Mouse (Mus musculus) adrenal gland, postnatal 0 days (tissue): Measurements from ENCODE around the gene Paxx. TPM values are rescaled to one million over a fixed set of nuclear protein-coding genes. Genes with fewer than 3 reads are reported as not detected.

ENCODE experiments used
- microRNA-seq: library from miRNA; unstranded; fragments of <30 nt; microRNA quantifications from one replicate; pipeline ENCODE4, GENCODE M21; 2016; ENCODE audit warnings: borderline replicate concordance; ENCODE audit not compliant: insufficient number of aligned reads
- polyA plus RNA-seq: library from polyadenylated mRNA; unstranded; fragments of >200 nt; fragmentation: Nextera tagmentation; extraction: Ambion mirVana; gene quantifications from 2 replicates; pipeline ENCODE4 v1.2.1, GENCODE M21; 2015

Paxx gene
- polyA plus RNA-seq: 53.8 and 58.8 TPM in 2 replicates

DNA sequence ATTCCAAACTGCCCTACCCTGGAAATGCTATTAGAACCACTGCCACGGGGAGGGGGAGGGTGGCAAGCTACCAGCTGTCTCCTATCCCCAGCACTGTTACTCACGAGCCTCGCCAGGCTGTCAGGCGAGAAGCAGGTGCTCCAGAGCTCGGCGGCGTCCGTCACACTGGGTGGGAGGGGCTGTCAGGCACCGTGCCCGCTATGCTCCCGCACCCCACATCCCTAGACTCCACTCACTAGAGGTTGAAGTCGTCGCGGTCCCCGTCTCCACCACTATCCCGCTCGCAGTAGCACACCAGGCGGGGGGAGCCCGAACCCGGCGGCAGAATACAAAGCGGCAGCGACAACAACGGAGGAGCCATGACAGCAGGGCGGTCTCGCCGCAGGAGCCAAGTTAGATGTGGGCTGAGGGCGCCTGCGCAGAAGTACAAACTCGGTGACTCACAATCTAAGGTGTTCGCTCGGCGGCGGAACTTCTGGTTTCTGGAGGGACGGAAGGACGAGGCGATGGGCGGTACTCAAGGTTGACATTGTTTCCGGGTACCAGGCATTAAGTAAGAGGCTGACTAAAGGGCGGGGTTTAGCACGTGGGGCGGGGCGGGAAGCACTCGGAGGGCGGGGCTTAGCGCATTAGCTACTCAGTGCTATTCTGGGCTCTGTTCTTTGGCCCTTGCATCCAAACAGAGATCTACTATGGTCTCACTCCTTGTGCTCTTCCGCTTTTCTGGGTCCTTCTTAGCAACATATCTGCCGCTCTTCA, at the start of gene Paxx:
Gene Paxx (minus strand): TSS at position 544 of the 759 bp plus-strand sequence.

GRCm38 (mm10) chr2:25501593-25502486, 40.9 kb upstream of the Paxx start, which contains the start of gene C8g:
TSS of gene C8g (minus strand) at chr2:25501719.

GRCm38 (mm10) chr2:25500576-25501405, 39.9 kb upstream of the Paxx start, which contains the start of gene Fbxw5:
TSS of gene Fbxw5 (plus strand) at chr2:25500750.

GRCm38 (mm10) chr2:25493476-25493961, 32.6 kb upstream of the Paxx start, which contains the start of gene Lcn12:
TSS of gene Lcn12 (minus strand) at chr2:25493911.

DNA sequence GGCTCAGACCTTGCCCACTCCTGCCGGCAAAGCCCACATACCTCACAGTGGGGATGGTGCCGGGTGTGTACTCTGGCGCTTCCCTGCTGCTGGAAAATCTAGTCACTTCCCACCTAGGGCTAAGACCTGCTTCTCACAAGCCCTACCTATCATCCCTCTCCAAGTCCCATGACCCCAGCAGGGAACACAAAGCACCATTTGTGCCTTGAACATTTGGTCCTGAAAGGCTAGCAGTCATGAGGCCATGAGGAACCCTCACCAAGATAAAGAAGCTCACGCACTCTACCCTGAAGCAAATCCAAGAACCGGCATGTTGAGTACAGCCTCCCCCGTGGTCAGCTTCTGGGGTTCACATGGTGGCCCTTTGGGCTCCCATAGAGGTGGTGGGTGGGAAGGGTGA, 9.1 kb upstream of the Paxx start, which contains the start of gene Ptgds:
Gene Ptgds (minus strand): TSS at position 78 of the 400 bp plus-strand sequence.

GRCm38 (mm10) chr2:25456205-25456953, 4.5 kb downstream of the Paxx start, which contains the start of gene Clic3:
TSS of gene Clic3 (plus strand) at chr2:25456838.

DNA sequence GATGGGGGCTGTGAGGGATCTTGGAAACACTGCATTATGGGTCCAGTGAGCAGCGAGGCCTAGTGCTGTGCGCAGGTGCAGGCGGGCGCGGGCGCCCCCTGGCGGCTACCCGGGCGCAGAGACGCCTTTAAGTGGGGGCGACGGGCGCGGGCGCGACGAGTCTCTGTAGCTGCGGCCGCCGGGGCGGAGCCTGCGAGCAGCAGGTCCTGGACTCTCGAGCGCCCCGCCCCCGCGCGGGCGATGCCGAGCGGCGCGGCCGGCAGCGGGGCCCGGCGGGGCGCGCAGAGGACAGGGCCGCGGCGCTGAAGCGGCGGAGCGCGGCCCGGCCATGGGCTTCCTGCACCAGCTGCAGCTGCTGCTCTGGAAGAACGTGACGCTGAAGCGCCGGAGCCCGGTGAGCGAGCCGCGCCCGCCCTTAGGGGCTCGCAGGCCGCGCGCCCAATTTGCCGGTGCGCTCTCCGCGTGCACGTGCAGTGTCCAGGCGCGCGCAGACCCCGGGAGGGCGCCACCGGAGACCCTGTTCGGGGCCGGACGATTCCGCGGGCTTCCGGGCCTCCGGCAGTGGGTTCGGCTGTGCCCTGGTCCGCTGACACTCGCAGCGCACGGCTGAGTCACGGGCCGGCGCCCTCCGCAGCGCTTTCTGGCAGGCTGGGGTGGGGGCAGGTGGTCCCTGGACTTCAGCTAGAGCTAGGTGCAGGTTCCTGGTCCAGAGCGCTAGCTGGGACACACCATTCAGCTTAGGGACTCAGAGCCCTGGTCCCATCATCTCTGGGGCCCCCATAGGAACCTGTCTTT, 32.3 kb downstream of the Paxx start, which contains the start of gene Abca2:
Gene Abca2 (plus strand): TSS at position 262 of the 795 bp plus-strand sequence.

GRCm38 (mm10) chr2:25422587-25423410, 38.1 kb downstream of the Paxx start, which contains the start of gene Fut7:
TSS of gene Fut7 (plus strand) at chr2:25423267.

Small RNAs within 50 kb of the gene (microRNA-seq; reads per million reads assigned to microRNA genes)
- not detected for gene Mir3087

Other genes with a start within 250 kb of the Paxx start
- 47.4 and 61.9 TPM in 2 replicates for gene Nelfb, start 249.6 kb downstream of the Paxx start, polyA plus RNA-seq
- gene Stpg3, start 246.5 kb downstream of the Paxx start, polyA plus RNA-seq: not detected in 2 replicates
- 0.12 and 0.58 TPM in 2 replicates for gene Fam166a, start 242.3 kb downstream of the Paxx start, polyA plus RNA-seq
- 217 and 219 TPM in 2 replicates for gene Tubb4b, start 236.4 kb downstream of the Paxx start, polyA plus RNA-seq
- gene Slc34a3, start 226.7 kb downstream of the Paxx start, polyA plus RNA-seq: 0.47 TPM in 1 of 2 replicates, not detected in the other
- gene Rnf224, start 224.3 kb downstream of the Paxx start, polyA plus RNA-seq: not detected in 2 replicates
- gene Rnf208, start 218.8 kb downstream of the Paxx start, polyA plus RNA-seq: 12.9 and 25.4 TPM in 2 replicates
- 1.8 TPM in 1 of 2 replicates, not detected in the other for gene Cysrt1, start 218.6 kb downstream of the Paxx start, polyA plus RNA-seq
- gene AL732309.1, start 214.2 kb downstream of the Paxx start, polyA plus RNA-seq: 2.5 and 2.8 TPM in 2 replicates
- gene Tmem203, start 205.7 kb downstream of the Paxx start, polyA plus RNA-seq: 61.5 and 81.2 TPM in 2 replicates
- gene Tprn, start 198.5 kb downstream of the Paxx start, polyA plus RNA-seq: 5.6 and 7.3 TPM in 2 replicates
- 157 and 205 TPM in 2 replicates for gene Ssna1, start 188.7 kb downstream of the Paxx start, polyA plus RNA-seq
- 61.4 and 81.5 TPM in 2 replicates for gene Anapc2, start 188.6 kb downstream of the Paxx start, polyA plus RNA-seq
- gene Tmem210, start 172.9 kb downstream of the Paxx start, polyA plus RNA-seq: not detected in 2 replicates
- 0.11 TPM in 1 of 2 replicates, not detected in the other for gene Lrrc26, start 171.2 kb downstream of the Paxx start, polyA plus RNA-seq
- gene Grin1, start 141.9 kb downstream of the Paxx start, polyA plus RNA-seq: 4.9 and 7.5 TPM in 2 replicates
- 47.2 and 52.7 TPM in 2 replicates for gene Man1b1, start 128.8 kb downstream of the Paxx start, polyA plus RNA-seq
- 30.8 and 45.6 TPM in 2 replicates for gene Dpp7, start 104.7 kb downstream of the Paxx start, polyA plus RNA-seq
- gene Uap1l1, start 95.4 kb downstream of the Paxx start, polyA plus RNA-seq: 40.5 and 44.9 TPM in 2 replicates
- 8.1 and 10.7 TPM in 2 replicates for gene Sapcd2, start 88.8 kb downstream of the Paxx start, polyA plus RNA-seq
- gene Entpd2, start 65.2 kb downstream of the Paxx start, polyA plus RNA-seq: 13.6 and 20.3 TPM in 2 replicates
- 93.9 and 115 TPM in 2 replicates for gene Npdc1, start 61.7 kb downstream of the Paxx start, polyA plus RNA-seq
- gene Fut7, start 37.8 kb downstream of the Paxx start, polyA plus RNA-seq: 0.14 and 0.22 TPM in 2 replicates
- 4.9 and 6.6 TPM in 2 replicates for gene Abca2, start 32.4 kb downstream of the Paxx start, polyA plus RNA-seq
- gene Clic3, start 4.3 kb downstream of the Paxx start, polyA plus RNA-seq: 6.1 and 6.2 TPM in 2 replicates
- 8.3 and 9.6 TPM in 2 replicates for gene Ptgds, start 9.0 kb upstream of the Paxx start, polyA plus RNA-seq
- gene Lcn12, start 32.8 kb upstream of the Paxx start, polyA plus RNA-seq: not detected in 2 replicates
- 52.9 and 75.8 TPM in 2 replicates for gene Fbxw5, start 39.7 kb upstream of the Paxx start, polyA plus RNA-seq
- 6.4 and 7.1 TPM in 2 replicates for gene C8g, start 40.6 kb upstream of the Paxx start, polyA plus RNA-seq
- 15.4 and 20.6 TPM in 2 replicates for gene Traf2, start 85.8 kb upstream of the Paxx start, polyA plus RNA-seq
- 273 and 345 TPM in 2 replicates for gene Edf1, start 96.8 kb upstream of the Paxx start, polyA plus RNA-seq
- 1.3 and 2.6 TPM in 2 replicates for gene Mamdc4, start 113.8 kb upstream of the Paxx start, polyA plus RNA-seq
- gene Phpt1, start 114.1 kb upstream of the Paxx start, polyA plus RNA-seq: 140 and 158 TPM in 2 replicates
- gene Ajm1, start 120.7 kb upstream of the Paxx start, polyA plus RNA-seq: 1.3 and 2.1 TPM in 2 replicates
- gene Rabl6, start 147.4 kb upstream of the Paxx start, polyA plus RNA-seq: 42.6 and 68.2 TPM in 2 replicates
- 0.50 and 0.87 TPM in 2 replicates for gene Ccdc183, start 156.6 kb upstream of the Paxx start, polyA plus RNA-seq
- gene Tmem141, start 160.9 kb upstream of the Paxx start, polyA plus RNA-seq: 124 and 149 TPM in 2 replicates
- gene Fcna, start 166.9 kb upstream of the Paxx start, polyA plus RNA-seq: 55.5 and 82.4 TPM in 2 replicates
- gene Lcn8, start 192.0 kb upstream of the Paxx start, polyA plus RNA-seq: not detected in 2 replicates
- 0.21 and 0.44 TPM in 2 replicates for gene Lcn5, start 196.9 kb upstream of the Paxx start, polyA plus RNA-seq
- gene Lcn6, start 215.7 kb upstream of the Paxx start, polyA plus RNA-seq: 0.48 TPM in 1 of 2 replicates, not detected in the other
- not detected in 2 replicates for gene Lcn10, start 221.6 kb upstream of the Paxx start, polyA plus RNA-seq
- 3.7 and 14.1 TPM in 2 replicates for gene Obp2a, start 238.9 kb upstream of the Paxx start, polyA plus RNA-seq
- 110 and 186 TPM in 2 replicates for gene Bmyc, start 245.6 kb upstream of the Paxx start, polyA plus RNA-seq